Mouse (Mus musculus) retina, embryonic 14.5 days (tissue): ENCODE measurements at regions not wholly inside any gene's neighbourhood (a gene's known extent, or its start where the extent isn't known, plus 50 kb on each side); places are given as distances from the start of the nearest gene placed in this dataset.
A peak's percentile ranks its signal among the peaks of the same experiment; 100 is the strongest.
"Not testable (repeated sequence)": the region's sequence is repeated elsewhere in the genome, so short reads cannot be mapped to it uniquely, and the experiment has no call there.

Experiments used
- DNase-seq: peaks from one replicate; pipeline ENCODE4 v3.0.0-alpha.2; 2015; ENCODE audit warnings: low spot score

- no peak for DNase-seq
Measured at GRCm38 (mm10) chr9:43857988-43858387, 114.2 kb downstream of the Nectin1 start.

- DNase-seq: no peak
Measured at GRCm38 (mm10) chr9:43858761-43859160, 115.0 kb downstream of the Nectin1 start.

- no peak for DNase-seq
Measured at GRCm38 (mm10) chr9:43860264-43860663, 116.5 kb downstream of the Nectin1 start.

- DNase-seq: no peak
Measured at GRCm38 (mm10) chr9:43861375-43861774, 117.6 kb downstream of the Nectin1 start.

DNA sequence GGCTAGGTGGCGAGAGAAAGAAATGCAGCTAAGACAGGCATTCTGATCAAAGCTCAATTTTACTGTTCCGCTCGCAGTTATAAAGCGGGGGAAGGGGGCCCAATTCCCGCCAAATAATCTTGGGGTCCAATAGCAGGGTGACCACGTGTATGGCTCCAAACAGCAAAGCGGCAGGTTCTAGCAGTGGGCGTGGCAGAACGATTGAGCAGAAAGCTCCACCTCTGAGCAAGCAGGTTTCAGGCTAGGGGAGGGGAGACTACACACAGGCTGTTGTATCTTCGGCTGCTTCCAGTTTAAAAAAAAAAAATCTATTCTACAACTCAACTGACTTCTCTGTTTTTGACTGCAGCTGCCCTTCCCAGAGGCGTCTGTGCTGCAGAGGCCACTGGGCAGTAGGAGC, 118.2 kb downstream of the Nectin1 start:
- DNase-seq: not testable (repeated sequence)

GRCm38 (mm10) chr9:43863609-43864397, 120.0 kb downstream of the Nectin1 start:
- DNase-seq: peak; percentile 80

DNA sequence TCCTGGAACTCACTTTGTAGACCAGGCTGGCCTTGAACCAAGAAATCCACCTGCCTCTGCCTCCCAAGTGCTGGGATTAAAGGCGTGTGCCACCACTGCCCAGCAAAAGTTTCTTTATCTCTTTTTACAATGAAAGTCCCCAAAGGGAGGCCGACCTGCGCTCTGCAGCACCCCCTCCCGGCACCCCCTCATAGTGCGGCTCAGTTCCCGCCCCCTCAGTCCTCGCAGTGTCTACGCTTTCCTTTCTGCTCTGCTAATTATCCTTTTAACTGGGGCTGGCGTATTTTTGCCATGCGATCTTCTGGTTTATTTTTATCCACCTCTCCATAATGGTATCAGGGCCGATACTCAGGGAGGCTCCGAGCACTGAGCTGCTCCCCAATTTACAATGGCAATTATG, 123.0 kb downstream of the Nectin1 start:
- no peak for DNase-seq

- no peak for DNase-seq
Measured at GRCm38 (mm10) chr9:43873841-43874240, 130.1 kb downstream of the Nectin1 start.

DNA sequence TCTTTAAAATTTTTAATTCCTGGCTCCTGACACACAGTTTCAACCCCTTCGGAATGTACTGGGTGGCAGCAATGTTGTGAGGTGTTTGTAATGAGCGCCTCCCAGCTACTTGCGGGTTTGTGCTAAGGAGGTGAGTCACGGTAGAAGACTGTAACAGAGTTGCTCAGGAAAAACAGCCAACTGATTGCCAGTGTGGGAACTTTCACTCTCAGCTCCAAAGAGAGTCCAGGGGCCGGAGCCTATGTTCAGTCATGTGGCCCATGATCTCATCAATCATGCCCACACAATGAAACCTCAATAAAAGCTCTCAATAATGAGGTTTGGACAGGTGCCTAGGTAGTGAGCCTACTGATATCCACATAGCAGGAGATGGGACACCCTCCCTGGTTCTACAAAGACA, 130.5 kb downstream of the Nectin1 start:
- no peak for DNase-seq

- peak; percentile 35 for DNase-seq
Measured at GRCm38 (mm10) chr9:43879220-43879968, 135.6 kb downstream of the Nectin1 start.

- DNase-seq: peak; percentile 71
Measured at GRCm38 (mm10) chr9:43879969-43880396, 136.2 kb downstream of the Nectin1 start.

GRCm38 (mm10) chr9:43893086-43893485, 149.3 kb downstream of the Nectin1 start:
- DNase-seq: no peak

DNA sequence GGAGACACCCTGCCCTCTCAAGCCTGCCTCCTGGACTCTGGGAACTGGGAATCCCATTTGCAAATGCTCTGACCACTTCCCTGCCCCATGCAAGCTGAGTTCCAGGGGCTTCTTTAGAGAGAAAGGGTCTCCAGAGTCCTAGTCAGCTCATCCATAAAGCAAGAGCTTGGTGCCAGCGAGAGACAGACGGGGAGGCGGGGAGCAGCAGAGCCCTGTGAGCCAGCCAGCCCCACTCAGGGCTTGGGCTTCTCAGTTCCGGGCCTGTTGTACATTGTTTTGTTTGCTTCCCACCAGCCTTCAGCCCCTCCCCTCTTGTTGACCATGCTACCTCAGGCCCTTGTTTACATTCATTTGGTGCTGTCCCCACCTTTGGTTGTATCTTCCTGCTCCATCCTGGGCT, 143.9 kb upstream of the Thy1 start:
- no peak for DNase-seq

- no peak for DNase-seq
Measured at GRCm38 (mm10) chr9:43908325-43908724, 134.9 kb upstream of the Thy1 start.

DNA sequence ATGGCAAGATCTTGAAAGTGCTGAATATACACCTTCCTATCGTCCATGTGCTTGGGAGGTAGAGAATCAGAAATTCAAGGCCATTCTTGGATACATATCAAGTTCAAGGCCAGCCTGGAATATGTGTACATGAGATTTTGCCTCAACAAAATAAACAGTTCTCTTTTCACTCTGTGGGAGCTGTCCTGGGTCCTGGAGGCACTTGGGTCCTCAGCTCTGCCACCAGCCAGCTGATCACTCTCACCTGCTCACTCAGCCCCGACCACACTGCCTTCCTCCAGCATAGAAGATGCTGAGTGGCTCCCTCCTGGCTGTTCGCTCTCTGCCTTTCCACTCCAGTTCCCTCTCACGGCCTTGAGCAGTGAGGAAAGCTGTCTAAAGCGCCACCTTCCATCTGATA, 128.2 kb upstream of the Thy1 start:
- DNase-seq: no peak

DNA sequence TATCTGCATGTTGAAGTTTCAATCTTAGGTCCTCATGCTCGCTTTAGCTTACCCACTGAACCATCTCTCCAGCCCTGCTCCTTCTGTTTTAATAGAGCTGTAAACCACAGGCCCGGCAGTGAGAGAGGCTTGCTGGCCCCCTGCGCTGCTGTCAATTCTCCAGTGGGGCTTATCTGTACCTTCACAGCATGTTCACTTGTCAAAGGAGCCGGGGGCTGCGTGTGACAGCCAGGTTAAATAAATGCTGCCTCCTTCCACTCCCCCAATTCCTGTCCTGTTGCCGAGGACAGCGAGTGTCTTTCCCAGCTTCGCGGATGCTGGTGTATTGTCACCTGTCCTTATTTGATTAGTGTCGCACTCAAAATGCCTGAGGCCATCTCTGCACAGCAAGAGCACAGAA, 125.7 kb upstream of the Thy1 start:
- no peak for DNase-seq

GRCm38 (mm10) chr9:43919010-43919409, 124.2 kb upstream of the Thy1 start:
- no peak for DNase-seq

- peak; percentile 86 for DNase-seq
Measured at GRCm38 (mm10) chr9:43920053-43920754, 123.0 kb upstream of the Thy1 start.

DNA sequence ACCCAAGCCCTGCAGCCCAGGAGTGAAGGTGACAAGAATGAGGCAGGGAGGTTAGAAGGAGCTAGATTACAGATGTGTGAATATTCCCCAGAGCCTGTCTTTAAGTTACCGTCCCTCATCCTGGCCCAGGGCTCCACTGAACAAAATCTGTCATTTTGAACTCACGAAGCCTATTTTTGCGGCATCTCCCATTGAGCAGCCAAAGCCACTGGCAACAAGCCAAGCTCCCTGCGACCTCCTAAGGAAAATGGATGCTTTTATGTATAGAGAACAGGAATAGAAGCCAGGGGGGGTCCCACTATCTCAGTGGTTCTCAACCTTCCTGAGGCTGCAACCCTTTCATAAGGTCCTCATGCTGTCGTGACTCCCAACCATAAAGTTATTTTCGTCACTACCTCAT, 121.0 kb upstream of the Thy1 start:
- DNase-seq: no peak

DNA sequence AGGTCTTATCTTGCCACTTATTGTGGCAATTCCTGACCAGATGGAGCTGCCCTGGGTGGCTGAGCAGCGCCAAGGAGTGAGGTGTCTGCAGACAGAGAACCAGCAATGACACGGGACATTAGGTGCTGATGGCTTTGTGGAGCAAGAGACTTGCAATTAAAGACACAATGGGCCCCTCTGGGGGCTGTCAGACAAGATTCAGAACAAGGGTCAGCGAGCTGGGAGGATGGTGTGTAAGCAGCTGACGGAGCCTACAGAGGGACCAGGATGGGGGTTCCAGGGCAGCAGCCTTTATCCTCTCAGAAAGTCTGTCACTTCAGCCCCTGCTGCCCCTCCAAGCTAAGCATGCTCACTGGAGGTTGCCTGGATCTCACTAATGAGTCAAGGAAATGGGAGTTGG, 120.1 kb upstream of the Thy1 start:
- peak; percentile 63 for DNase-seq

DNA sequence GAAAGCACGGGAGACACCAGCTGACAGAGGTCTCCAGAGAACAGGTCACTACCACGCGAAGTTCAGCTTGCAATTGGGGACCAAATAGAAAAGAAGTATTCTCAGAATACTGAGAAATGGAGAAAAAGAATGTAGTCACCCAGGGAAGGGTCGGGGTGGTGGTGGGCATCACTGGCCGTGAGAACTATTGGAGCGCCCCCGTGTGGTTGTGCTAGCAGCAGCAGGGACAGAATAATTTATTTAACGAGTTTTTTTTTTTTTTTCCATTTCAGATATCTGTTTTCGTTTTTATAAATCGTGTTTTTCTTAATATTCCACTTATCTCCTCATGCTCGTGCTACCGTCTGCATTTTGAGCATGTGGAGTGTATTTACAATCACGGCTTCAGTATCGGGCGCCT, 118.4 kb upstream of the Thy1 start:
- DNase-seq: peak; percentile 55

GRCm38 (mm10) chr9:43929312-43930036, 113.7 kb upstream of the Thy1 start:
- peak; percentile 66 for DNase-seq
